Mouse (Mus musculus) CD4-positive helper T cell, adult 2 months (primary cell): ENCODE data around the gene Fgf14.
"Not testable (repeated sequence)": the region's sequence is repeated elsewhere in the genome, so short reads cannot be mapped to it uniquely, and the experiment has no call there.

ENCODE experiments used
- DNase-seq: peaks from one replicate; pipeline ENCODE4 v3.0.0-alpha.2; 2012; ENCODE audit warnings: low read depth, missing footprints, low spot score

Gene Fgf14

DNA sequence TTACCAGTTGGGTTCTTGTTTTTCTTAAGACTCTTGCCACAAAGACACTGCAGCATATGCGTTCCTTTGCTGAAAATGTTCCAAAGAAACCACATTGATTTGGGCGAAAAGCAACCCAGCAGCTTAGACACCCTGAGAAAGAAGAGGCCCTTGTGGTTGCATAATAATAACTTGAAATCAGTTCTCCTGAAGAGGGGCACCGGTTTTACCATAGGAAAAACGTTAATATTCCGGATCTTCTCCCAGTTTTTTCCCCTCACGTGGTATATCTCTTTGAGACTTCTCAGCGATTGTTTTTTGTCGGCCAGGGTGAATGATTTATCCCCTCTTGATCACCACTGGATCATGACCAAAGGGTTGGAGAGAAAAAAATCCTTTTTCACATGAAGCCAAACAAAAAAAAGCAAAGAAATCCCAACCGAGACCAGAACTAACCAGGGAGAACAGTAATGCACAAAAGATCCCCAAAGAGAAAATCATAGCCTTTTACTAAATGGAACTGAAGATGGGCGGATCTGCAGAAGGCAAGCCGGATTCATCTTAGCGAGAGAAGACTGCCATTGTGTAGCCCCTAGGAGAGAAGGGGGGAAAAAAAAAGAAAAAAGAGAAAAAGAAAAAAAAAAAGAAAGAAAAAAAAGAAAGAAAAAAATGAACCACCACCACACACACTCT lies at the start of gene Fgf14:
Gene Fgf14, minus strand, starts transcription at position 622 of the 672 bp plus-strand sequence.
- no peak for DNase-seq

- no peak for DNase-seq
These were observed 452 bp upstream of the Fgf14 start for GRCm38 (mm10) chr14:124677379-124677778.

DNA sequence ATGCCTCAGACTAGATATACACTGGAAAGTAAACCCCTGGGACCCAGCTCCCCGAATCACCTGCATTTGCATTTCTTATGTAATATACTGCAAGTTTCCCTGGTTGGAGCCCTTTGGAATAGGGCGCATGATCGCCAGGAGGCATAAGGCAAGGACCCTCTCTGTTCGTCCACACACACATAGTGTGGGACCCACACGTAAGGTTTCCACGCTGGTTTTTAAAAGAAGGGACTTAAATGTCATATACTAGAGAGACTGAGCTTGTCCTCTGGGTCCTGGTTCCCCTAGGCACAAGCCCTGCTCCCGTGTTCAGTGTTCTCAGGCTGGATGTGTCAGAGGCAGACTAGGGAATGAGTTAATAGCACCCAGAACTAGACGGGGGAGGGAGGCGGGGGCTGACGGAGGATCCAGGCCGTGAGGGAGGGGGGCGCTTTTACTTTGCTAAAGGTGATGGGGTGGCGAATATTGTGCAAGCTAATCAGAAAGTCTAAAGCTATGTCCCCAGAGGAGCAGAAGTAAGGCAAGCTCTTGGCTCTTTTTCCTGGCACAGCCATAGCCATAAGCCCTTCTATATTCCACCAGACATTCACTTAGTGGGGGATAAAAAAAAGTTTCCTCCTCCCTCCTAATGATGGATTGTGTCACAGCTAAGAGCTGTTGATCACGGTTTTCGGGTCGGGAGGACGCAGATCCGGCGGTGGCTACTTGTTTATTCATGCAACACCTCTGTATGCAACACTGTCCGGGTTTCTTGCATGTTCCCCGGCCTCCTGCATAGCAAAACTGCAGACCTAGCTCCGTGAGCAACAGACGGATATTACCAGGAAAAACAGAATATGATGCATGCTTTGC lies 1.0 kb downstream of the Fgf14 start:
- no peak for DNase-seq

GRCm38 (mm10) chr14:124675142-124675653 lies 1.7 kb downstream of the Fgf14 start:
- no peak for DNase-seq

DNA sequence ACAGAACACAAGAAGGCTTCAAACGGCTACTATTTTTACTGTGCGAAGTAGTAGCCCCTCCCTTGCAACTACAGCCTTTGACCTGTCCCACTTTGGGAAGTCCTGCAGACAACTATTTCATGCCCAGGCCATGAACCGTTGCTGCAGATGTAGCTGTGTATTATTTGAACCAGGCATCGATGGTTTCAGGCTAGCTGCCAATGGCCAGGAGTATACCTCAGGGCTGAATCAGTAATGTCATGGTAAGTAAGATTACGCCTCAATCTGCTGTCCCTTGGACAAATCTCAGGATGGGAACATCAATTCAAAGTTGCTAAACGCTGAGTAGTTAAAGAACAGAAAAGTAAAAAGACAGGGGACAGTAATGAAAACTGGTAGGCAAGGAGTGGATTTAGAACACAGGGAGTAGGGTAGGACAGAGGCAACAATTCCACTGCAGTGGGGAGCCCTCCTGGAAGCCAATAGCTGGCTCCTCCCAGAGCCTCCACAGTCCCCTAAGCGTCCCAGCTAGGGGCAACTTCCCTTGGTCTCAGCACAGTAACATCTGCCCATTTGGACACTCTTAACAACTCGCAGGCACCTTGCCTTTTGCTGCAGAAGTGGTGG lies 2.3 kb downstream of the Fgf14 start:
- no peak for DNase-seq

DNA sequence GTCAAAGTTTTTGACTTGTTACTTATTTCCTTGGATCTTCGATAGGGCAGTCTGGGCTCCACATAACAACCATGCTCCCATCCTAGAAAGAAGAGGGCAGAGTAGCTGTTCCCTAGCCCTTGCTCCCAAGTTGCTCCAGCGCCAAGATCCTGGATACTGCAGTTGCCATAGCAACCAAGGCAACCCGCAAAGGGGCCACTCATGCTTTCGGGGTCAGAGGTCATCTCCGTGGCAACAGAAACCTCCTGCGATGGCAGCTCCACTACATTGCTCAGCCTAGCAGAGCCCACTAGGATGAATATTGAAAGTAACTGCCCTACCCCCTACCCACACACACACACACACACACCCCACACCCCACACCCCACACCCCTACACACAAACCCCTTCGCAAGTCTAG lies 7.2 kb downstream of the Fgf14 start:
- no peak for DNase-seq

- DNase-seq = no peak
These were observed 34.1 kb downstream of the Fgf14 start for GRCm38 (mm10) chr14:124642822-124643221.

DNA sequence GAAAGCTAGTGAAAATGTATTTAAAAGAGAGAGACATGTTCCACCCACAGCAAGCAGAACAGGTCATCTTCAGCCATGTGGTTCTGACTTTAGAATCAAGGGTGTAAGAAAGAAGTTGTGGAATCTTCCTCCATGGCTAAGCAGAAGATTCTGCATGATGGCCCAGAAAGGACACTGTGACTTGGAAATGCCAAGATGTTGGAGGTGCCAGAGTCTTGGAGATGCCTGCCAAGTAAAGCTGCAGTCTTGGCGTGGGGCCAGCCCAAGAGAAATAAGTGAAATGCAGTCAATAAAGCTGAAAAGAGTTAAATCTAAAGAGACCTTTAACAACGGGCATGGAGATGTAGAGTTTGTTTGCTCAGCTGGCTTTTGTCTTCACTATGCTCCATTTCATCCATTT lies 42.0 kb downstream of the Fgf14 start:
- no peak for DNase-seq

DNA sequence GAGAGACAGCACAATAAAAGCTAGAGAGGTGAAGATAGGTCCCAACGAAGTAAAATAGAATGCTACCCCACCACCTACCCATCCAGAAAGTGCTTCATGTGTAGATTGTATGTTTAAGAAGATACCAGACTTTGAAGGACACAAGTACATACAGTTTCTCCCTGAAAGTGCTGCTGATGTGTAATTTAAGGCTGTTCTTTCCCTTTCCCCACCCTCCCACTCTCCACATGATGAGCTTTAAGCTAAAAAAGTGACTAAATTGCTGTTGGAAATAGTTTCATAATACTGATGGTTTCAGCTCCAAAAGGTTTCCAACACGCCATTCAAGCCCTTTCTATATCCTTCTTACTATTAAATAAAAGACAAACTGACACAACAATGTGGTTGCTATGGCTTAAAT lies 63.5 kb downstream of the Fgf14 start:
- no peak for DNase-seq

GRCm38 (mm10) chr14:124606036-124606711 lies 70.8 kb downstream of the Fgf14 start:
- DNase-seq = no peak

GRCm38 (mm10) chr14:124605031-124605743 lies 71.7 kb downstream of the Fgf14 start:
- no peak for DNase-seq

- no peak for DNase-seq
These were observed 100.4 kb downstream of the Fgf14 start for GRCm38 (mm10) chr14:124576571-124576970.

DNA sequence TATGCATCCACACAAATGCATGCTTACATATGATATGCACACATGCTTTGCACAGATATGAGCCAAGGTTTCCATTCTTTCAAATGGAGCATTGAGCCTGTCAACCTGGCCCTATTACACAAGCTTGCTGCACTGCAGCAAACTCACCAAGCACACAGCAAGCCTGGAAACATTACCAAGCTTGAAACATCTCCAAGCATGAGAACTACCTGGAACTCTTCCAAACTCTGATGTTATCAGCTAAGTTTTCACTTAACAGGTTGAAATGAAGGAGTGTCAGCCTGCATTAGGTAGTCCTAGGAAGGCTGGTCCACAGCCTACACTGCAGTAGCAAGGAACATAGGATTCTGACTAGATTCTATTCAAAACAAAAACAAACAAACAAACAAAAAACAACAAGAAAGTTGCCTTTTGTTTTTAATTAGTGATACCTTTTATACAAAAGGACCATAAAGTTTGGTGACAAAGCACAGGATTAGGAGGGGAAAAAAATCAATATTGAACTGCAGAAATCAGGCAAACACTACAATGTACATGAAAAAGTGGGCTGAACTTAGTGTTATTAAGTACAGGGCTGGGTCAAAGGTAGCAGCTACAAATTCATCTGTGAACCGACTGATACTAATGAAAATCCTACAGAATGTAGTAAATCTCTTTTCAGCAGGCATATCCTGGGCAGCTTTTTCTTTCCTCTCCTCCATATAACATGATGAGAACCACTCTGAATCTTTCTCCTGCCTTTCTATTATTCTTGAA lies 101.6 kb downstream of the Fgf14 start:
- no peak for DNase-seq

DNA sequence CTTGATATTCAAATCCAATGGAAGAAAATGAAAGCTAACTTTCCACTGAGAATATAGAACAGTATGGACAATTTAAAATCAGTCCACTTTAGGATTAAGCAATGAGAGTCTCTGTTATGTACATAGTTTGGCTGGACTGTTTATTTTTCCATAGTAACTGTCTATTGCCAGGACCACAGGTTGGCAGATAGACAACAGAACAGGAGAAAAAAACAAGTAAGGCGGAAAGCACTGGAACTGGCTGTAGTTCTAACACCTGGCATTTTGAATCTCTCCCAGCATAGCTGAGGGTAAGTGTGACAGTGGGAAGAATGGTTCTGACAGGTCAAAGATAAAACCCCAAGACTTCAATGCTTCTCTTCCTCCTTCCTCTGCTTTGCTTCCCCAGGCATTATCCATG lies 110.5 kb downstream of the Fgf14 start:
- no peak for DNase-seq

DNA sequence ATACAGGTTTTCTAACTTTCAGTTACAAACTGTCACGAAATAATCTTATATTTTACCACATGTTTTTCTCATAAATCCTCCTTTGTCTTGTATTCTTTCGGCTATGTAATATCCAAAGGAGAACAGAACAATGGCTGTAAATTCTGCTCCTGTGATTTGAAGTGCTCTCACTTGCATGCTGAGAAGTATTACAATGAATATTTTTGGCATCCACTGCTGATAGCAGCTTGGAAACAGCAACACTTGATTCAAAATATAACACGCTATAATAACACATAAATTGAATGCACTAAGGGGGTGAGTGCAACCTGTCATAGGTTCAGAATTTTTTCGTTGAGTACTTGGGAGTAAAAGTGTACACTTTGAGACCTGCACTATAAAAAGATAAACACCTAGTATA lies 115.4 kb downstream of the Fgf14 start:
- no peak for DNase-seq

DNA sequence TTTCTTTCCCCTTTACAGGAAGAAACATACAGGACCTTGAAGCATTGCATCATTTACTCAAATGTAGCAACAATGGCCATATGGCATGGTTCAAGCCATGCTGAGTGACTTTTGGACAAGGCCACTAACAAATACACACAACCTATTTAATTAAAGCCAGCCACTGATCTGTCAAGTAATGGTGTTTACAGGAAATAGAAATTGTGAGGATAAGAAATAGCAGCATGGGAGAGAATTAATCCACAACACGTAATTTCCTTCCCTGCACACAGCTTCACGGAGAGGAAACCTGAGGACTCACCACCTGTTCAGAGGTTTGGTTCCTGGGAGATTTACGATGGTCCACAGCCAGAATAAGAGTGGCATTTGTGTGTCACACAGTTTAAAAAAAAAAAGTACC lies 140.8 kb downstream of the Fgf14 start:
- DNase-seq = no peak

GRCm38 (mm10) chr14:124535376-124535775 lies 141.6 kb downstream of the Fgf14 start:
- DNase-seq = not testable (repeated sequence)

GRCm38 (mm10) chr14:124532051-124532450 lies 144.9 kb downstream of the Fgf14 start:
- no peak for DNase-seq

GRCm38 (mm10) chr14:124512009-124512408 lies 164.9 kb downstream of the Fgf14 start:
- no peak for DNase-seq

DNA sequence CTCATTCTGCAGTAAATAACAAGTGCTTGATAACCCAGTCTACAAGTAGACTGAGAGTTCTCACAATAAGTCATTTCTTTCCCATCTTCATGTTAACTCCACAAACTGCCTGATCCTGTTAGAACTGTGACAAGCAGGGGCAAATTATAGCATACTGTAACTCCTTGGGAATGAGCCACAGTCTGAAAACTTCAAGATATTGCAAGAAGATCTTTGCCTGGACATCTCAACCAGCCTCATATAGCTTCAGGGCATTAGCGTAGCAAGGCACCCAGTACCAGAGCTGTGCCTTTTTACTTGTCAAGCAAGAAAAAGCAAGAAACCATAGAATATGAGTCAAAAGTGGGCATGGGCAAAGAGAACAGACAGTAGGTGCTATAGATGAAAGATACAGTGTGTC lies 188.0 kb downstream of the Fgf14 start:
- DNase-seq = no peak
